Mouse (Mus musculus): Measurements from ENCODE around the gene Rps10. TPM values are rescaled to one million over a fixed set of nuclear protein-coding genes. Genes with fewer than 3 reads are reported as not detected.

The Rps10 gene
- polyA plus RNA-seq, 1 experiment from 2014 or later: 563 TPM

- no peak for ATAC-seq (ENCODE audit: low FRiP score, low TSS enrichment)
- WGBS: 87% methylated on average over 6 of the region's 6 CpGs
- Histone ChIP-seq H3K27me3 (ENCODE audit: control insufficient read depth, insufficient read depth, low read length) (no peaks in the 10 kb centered on the region), H3K4me3 (replicated peaks; ENCODE audit: low read depth, low read length) (no peak overlapping the region), H3K27ac (replicated peaks; ENCODE audit: low read depth, low read length) (no peak overlapping the region), H3K9ac (replicated peaks; ENCODE audit: low read length) (no peak overlapping the region), H3K9me3 (ENCODE audit: control insufficient read depth, low read length) (no peaks in the 10 kb centered on the region), H3K36me3 (ENCODE audit: control insufficient read depth, insufficient read depth, low read length) (no peaks in the 10 kb centered on the region), H3K4me2 (ENCODE audit: low read length) (no peak overlapping the region), H3K4me1 (ENCODE audit: control insufficient read depth, insufficient read depth, low read length) (no peaks in the 10 kb centered on the region)
- DNase-seq: no peak
These were observed 35.3 kb upstream of the Rps10 start for GRCm38 (mm10) chr17:27671720-27672119.

- H3K4me2 ChIP-seq (ENCODE audit: low read length): no peak overlapping the region
- no peak overlapping the region for H3K4me3 ChIP-seq (replicated peaks; ENCODE audit: low read depth, low read length)
- ATAC-seq (ENCODE audit: low FRiP score, low TSS enrichment) (no peak), DNase-seq (no peak)
- no peaks in the 10 kb centered on the region for H3K9me3 ChIP-seq (ENCODE audit: control insufficient read depth, low read length)
- 79% methylated on average over 7 of the region's 7 CpGs for WGBS
- H3K4me1 ChIP-seq (ENCODE audit: control insufficient read depth, insufficient read depth, low read length): no peaks in the 10 kb centered on the region; the same call in 1 of the 2 replicates
- H3K27me3 ChIP-seq (ENCODE audit: control insufficient read depth, insufficient read depth, low read length): 0 out of 2 replicates have a peak, but pooled peaks cover 5% of the 10 kb centered on the region
- H3K9ac ChIP-seq (replicated peaks; ENCODE audit: low read length): no peak overlapping the region
- H3K27ac ChIP-seq (replicated peaks; ENCODE audit: low read depth, low read length): no peak overlapping the region
- H3K36me3 ChIP-seq (ENCODE audit: control insufficient read depth, insufficient read depth, low read length): no peaks in the 10 kb centered on the region
These were observed 22.3 kb upstream of the Rps10 start for GRCm38 (mm10) chr17:27658767-27659166.

GRCm38 (mm10) chr17:27657123-27657522 is 20.7 kb upstream of the Rps10 start:
- Histone ChIP-seq H3K4me1 (ENCODE audit: control insufficient read depth, insufficient read depth, low read length) (no peaks in the 10 kb centered on the region; the same call in 1 of the 2 replicates), H3K27ac (replicated peaks; ENCODE audit: low read depth, low read length) (no peak overlapping the region), H3K36me3 (ENCODE audit: control insufficient read depth, insufficient read depth, low read length) (no peaks in the 10 kb centered on the region), H3K27me3 (ENCODE audit: control insufficient read depth, insufficient read depth, low read length) (0 out of 2 replicates have a peak, but pooled peaks cover 5% of the 10 kb centered on the region), H3K9me3 (ENCODE audit: control insufficient read depth, low read length) (no peaks in the 10 kb centered on the region), H3K9ac (replicated peaks; ENCODE audit: low read length) (no peak overlapping the region), H3K4me3 (replicated peaks; ENCODE audit: low read depth, low read length) (no peak overlapping the region), H3K4me2 (ENCODE audit: low read length) (no peak overlapping the region)
- DNase-seq: no peak
- WGBS: 73% methylated on average over 8 of the region's 8 CpGs
- no peak for ATAC-seq (ENCODE audit: low FRiP score, low TSS enrichment)

GRCm38 (mm10) chr17:27656414-27656813 is 19.9 kb upstream of the Rps10 start:
- Histone ChIP-seq H3K9ac (replicated peaks; ENCODE audit: low read length) (peak overlapping the region; percentile 63), H3K27ac (replicated peaks; ENCODE audit: low read depth, low read length) (no peak overlapping the region; the same call in 1 of the 2 replicates), H3K4me1 (ENCODE audit: control insufficient read depth, insufficient read depth, low read length) (no peaks in the 10 kb centered on the region; the same call in 1 of the 2 replicates), H3K4me3 (replicated peaks; ENCODE audit: low read depth, low read length) (peak overlapping the region; percentile 54), H3K27me3 (ENCODE audit: control insufficient read depth, insufficient read depth, low read length) (0 out of 2 replicates have a peak, but pooled peaks cover 5% of the 10 kb centered on the region), H3K36me3 (ENCODE audit: control insufficient read depth, insufficient read depth, low read length) (no peaks in the 10 kb centered on the region), H3K9me3 (ENCODE audit: control insufficient read depth, low read length) (no peaks in the 10 kb centered on the region), H3K4me2 (ENCODE audit: low read length) (peak overlapping the region; percentile 85)
- 36% methylated on average over 5 of the region's 5 CpGs for WGBS
- DNase-seq (no peak), ATAC-seq (ENCODE audit: low FRiP score, low TSS enrichment) (no peak)

GRCm38 (mm10) chr17:27656011-27656399 is 19.5 kb upstream of the Rps10 start:
- ATAC-seq (ENCODE audit: low FRiP score, low TSS enrichment) (no peak; the same call in 1 of the 2 replicates), DNase-seq (peak; percentile 47)
- Histone ChIP-seq H3K36me3 (ENCODE audit: control insufficient read depth, insufficient read depth, low read length) (no peaks in the 10 kb centered on the region), H3K9me3 (ENCODE audit: control insufficient read depth, low read length) (no peaks in the 10 kb centered on the region), H3K4me3 (replicated peaks; ENCODE audit: low read depth, low read length) (peak overlapping the region; percentile 54), H3K9ac (replicated peaks; ENCODE audit: low read length) (peak overlapping the region; percentile 63), H3K4me2 (ENCODE audit: low read length) (peak overlapping the region; percentile 85), H3K27ac (replicated peaks; ENCODE audit: low read depth, low read length) (no peak overlapping the region; the same call in 1 of the 2 replicates), H3K27me3 (ENCODE audit: control insufficient read depth, insufficient read depth, low read length) (0 out of 2 replicates have a peak, but pooled peaks cover 5% of the 10 kb centered on the region), H3K4me1 (ENCODE audit: control insufficient read depth, insufficient read depth, low read length) (no peaks in the 10 kb centered on the region; the same call in 1 of the 2 replicates)
- 4% methylated on average over 14 of the region's 14 CpGs for WGBS

- WGBS: 1% methylated on average over 65 of the region's 65 CpGs
- peak within 1 kb of the TSS; percentile 85 for H3K4me2 ChIP-seq (ENCODE audit: low read length)
- no peaks in the 10 kb centered on the region; the same call in 1 of the 2 replicates for H3K4me1 ChIP-seq (ENCODE audit: control insufficient read depth, insufficient read depth, low read length)
- H3K36me3 ChIP-seq (ENCODE audit: control insufficient read depth, insufficient read depth, low read length): no peaks in the 10 kb centered on the region
- peak within 1 kb of the TSS; percentile 63 for H3K9ac ChIP-seq (replicated peaks; ENCODE audit: low read length)
- H3K4me3 ChIP-seq (replicated peaks; ENCODE audit: low read depth, low read length): peak within 1 kb of the TSS; percentile 54
- H3K9me3 ChIP-seq (ENCODE audit: control insufficient read depth, low read length): no peaks in the 10 kb centered on the region
- DNase-seq (peak; percentile 89), ATAC-seq (ENCODE audit: low FRiP score, low TSS enrichment) (peak; percentile 79)
- H3K27ac ChIP-seq (replicated peaks; ENCODE audit: low read depth, low read length): peak within 1 kb of the TSS; percentile 43
- 0 out of 2 replicates have a peak, but pooled peaks cover 5% of the 10 kb centered on the region for H3K27me3 ChIP-seq (ENCODE audit: control insufficient read depth, insufficient read depth, low read length)
These were observed 18.9 kb upstream of the Rps10 start, which contains the start of gene Pacsin1 for GRCm38 (mm10) chr17:27655089-27656010. Pacsin1 (plus strand) TSS chr17:27655509.

- H3K9me3 ChIP-seq (ENCODE audit: control insufficient read depth, low read length): no peaks in the 10 kb centered on the region
- no peak overlapping the region for H3K9ac ChIP-seq (replicated peaks; ENCODE audit: low read length)
- no peak overlapping the region for H3K4me2 ChIP-seq (ENCODE audit: low read length)
- no peak overlapping the region for H3K4me3 ChIP-seq (replicated peaks; ENCODE audit: low read depth, low read length)
- no peaks in the 10 kb centered on the region for H3K36me3 ChIP-seq (ENCODE audit: control insufficient read depth, insufficient read depth, low read length)
- DNase-seq (no peak), ATAC-seq (ENCODE audit: low FRiP score, low TSS enrichment) (no peak)
- no peaks in the 10 kb centered on the region; the same call in 1 of the 2 replicates for H3K4me1 ChIP-seq (ENCODE audit: control insufficient read depth, insufficient read depth, low read length)
- WGBS: 78% methylated on average over 10 of the region's 10 CpGs
- no peak overlapping the region for H3K27ac ChIP-seq (replicated peaks; ENCODE audit: low read depth, low read length)
- 0 out of 2 replicates have a peak, but pooled peaks cover 5% of the 10 kb centered on the region for H3K27me3 ChIP-seq (ENCODE audit: control insufficient read depth, insufficient read depth, low read length)
These were observed 16.9 kb upstream of the Rps10 start for GRCm38 (mm10) chr17:27653253-27653959.

GRCm38 (mm10) chr17:27652046-27652790 is 15.7 kb upstream of the Rps10 start:
- Histone ChIP-seq H3K4me2 (ENCODE audit: low read length) (no peak overlapping the region), H3K36me3 (ENCODE audit: control insufficient read depth, insufficient read depth, low read length) (no peaks in the 10 kb centered on the region), H3K9ac (replicated peaks; ENCODE audit: low read length) (no peak overlapping the region), H3K4me1 (ENCODE audit: control insufficient read depth, insufficient read depth, low read length) (no peaks in the 10 kb centered on the region; the same call in 1 of the 2 replicates), H3K9me3 (ENCODE audit: control insufficient read depth, low read length) (no peaks in the 10 kb centered on the region), H3K27ac (replicated peaks; ENCODE audit: low read depth, low read length) (no peak overlapping the region), H3K4me3 (replicated peaks; ENCODE audit: low read depth, low read length) (no peak overlapping the region), H3K27me3 (ENCODE audit: control insufficient read depth, insufficient read depth, low read length) (0 out of 2 replicates have a peak, but pooled peaks cover 5% of the 10 kb centered on the region)
- 88% methylated on average over 23 of the region's 23 CpGs for WGBS
- ATAC-seq (ENCODE audit: low FRiP score, low TSS enrichment) (no peak), DNase-seq (no peak)
